Mouse (Mus musculus) midbrain, embryonic 11.5 days (tissue): Measurements from ENCODE around the gene Pofut1. TPM values are rescaled to one million over a fixed set of nuclear protein-coding genes. Genes with fewer than 3 reads are reported as not detected.

ENCODE experiments used
- ATAC-seq: fragments of 200-750 bp; cut with Nextera tagmentation; 2 replicates; pipeline ENCODE4 v1.8.0; 2017; ENCODE audit warnings: moderate TSS enrichment, moderate library complexity; ENCODE audit not compliant: low FRiP score
- DNase-seq: peaks from one replicate; pipeline ENCODE4 v3.0.0; 2015; ENCODE audit warnings: low spot score; ENCODE audit errors: missing footprints
- H3K27ac ChIP-seq: fragments of 300-500 bp; sonication (generic); 2 replicates; pipeline ENCODE4 v1.5.1; 2014; ENCODE audit warnings: low read depth, low read length
- H3K27me3 ChIP-seq: fragments of 300-500 bp; sonication (generic); 2 replicates; pipeline ENCODE4 v1.6.1; 2014; ENCODE audit warnings: mild to moderate bottlenecking, low read length, moderate library complexity, mixed read lengths; ENCODE audit not compliant: control insufficient read depth, insufficient read depth
- H3K36me3 ChIP-seq: fragments of 300-500 bp; sonication (generic); 2 replicates; pipeline ENCODE4 v1.6.1; 2014; ENCODE audit warnings: mild to moderate bottlenecking, low read length, moderate library complexity, mixed read lengths; ENCODE audit not compliant: control insufficient read depth, insufficient read depth
- H3K4me1 ChIP-seq: fragments of 300-500 bp; sonication (generic); 2 replicates; pipeline ENCODE4 v1.6.1; 2014; ENCODE audit warnings: low read length; ENCODE audit not compliant: control insufficient read depth, insufficient read depth
- H3K4me2 ChIP-seq: fragments of 300-500 bp; sonication (generic); 2 replicates; pipeline ENCODE4 v1.6.1; 2014; ENCODE audit warnings: mild to moderate bottlenecking, moderate library complexity
- H3K4me3 ChIP-seq: fragments of 300-500 bp; sonication (generic); 2 replicates; pipeline ENCODE4 v1.5.1; 2014; ENCODE audit warnings: low read depth, low read length
- H3K9ac ChIP-seq: fragments of 300-500 bp; sonication (generic); 2 replicates; pipeline ENCODE4 v1.6.1; 2014; ENCODE audit warnings: low read length
- H3K9me3 ChIP-seq: fragments of 300-500 bp; sonication (generic); 2 replicates; pipeline ENCODE4 v1.6.1; 2016; ENCODE audit warnings: low read length; ENCODE audit not compliant: control insufficient read depth
- WGBS: fragments of 180-500 bp; shearing (Covaris S2); extraction: QIAGEN DNeasy Blood & Tissue Kit; methylation state at CpG from one replicate; pipeline ENCODE4 v1.1.7; 2014; 5-methylcytosine and 5-hydroxymethylcytosine counted together
- polyA plus RNA-seq: library from polyadenylated mRNA; unstranded; fragments of >200 nt; fragmentation: Nextera tagmentation; extraction: Ambion mirVana; gene quantifications from 2 replicates; pipeline ENCODE4 v1.2.1, GENCODE M21; 2014

Pofut1 gene
- polyA plus RNA-seq, 1 experiment from 2014 or later = 7.2 TPM

DNA sequence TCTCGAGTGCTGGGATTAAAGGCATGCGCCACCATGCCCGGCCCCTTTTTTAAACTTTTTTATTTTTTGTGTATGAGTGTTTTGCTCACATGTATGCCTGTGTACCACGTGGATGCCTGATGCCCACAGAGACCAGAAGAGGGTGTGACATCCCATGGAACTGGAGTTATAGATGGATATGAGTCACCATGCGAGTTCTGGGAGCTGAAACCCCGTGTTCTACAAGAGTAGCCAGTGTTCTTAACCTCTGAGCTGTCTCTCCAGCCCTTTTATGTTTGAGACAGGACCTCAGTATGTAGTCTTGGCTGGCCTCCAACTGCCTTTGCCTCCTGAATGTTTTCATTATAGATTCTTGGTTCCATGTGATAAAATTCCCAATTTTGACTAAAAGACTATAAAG, 68.9 kb downstream of the Pofut1 start:
- Histone ChIP-seq H3K4me2 (no peak overlapping the region), H3K9ac (no peak overlapping the region), H3K36me3 (no peaks in the 10 kb centered on the region), H3K4me1 (no peaks in the 10 kb centered on the region), H3K27ac (no peak overlapping the region), H3K9me3 (no peaks in the 10 kb centered on the region), H3K27me3 (no peaks in the 10 kb centered on the region), H3K4me3 (no peak overlapping the region)
- 85% methylated on average over 6 of the region's 6 CpGs for WGBS
- ATAC-seq = no peak
- no peak for DNase-seq

- Histone ChIP-seq H3K4me3 (no peak overlapping the region), H3K9ac (no peak overlapping the region), H3K27me3 (no peaks in the 10 kb centered on the region), H3K27ac (no peak overlapping the region), H3K36me3 (peaks cover 3% of the 10 kb centered on the region; the same call in 1 of the 2 replicates), H3K4me2 (no peak overlapping the region), H3K4me1 (no peaks in the 10 kb centered on the region), H3K9me3 (no peaks in the 10 kb centered on the region)
- ATAC-seq = no peak
- WGBS = 89% methylated on average over 9 of the region's 9 CpGs
- DNase-seq = no peak
Observed at GRCm38 (mm10) chr2:153312884-153313283, 71.6 kb downstream of the Pofut1 start.

DNA sequence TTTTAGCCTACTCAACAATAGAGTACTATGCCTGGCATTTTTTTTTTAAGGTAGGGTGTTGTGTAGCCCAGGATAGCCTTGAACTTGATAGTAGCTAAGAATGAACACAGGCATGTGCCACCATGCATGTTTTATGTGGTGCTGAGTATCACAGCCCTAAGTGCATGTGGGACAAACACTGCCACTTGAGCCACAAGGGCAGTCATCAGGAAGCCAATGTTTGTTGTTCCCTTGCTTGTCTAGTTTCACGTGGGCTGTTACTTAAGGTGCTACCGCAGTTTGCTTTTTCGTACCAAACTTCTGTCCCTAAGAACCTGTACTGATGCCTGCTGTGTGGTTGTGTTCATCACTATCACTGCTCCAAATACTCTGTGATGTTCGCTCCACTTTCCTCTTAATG, 77.1 kb downstream of the Pofut1 start:
- Histone ChIP-seq H3K9ac (no peak overlapping the region), H3K4me1 (no peaks in the 10 kb centered on the region), H3K4me2 (no peak overlapping the region), H3K36me3 (peaks cover 10% of the 10 kb centered on the region; the same call in 1 of the 2 replicates), H3K27ac (no peak overlapping the region), H3K27me3 (no peaks in the 10 kb centered on the region), H3K4me3 (no peak overlapping the region), H3K9me3 (no peaks in the 10 kb centered on the region)
- ATAC-seq = no peak
- no peak for DNase-seq
- 92% methylated on average over 4 of the region's 4 CpGs for WGBS

GRCm38 (mm10) chr2:153319036-153319643, 77.8 kb downstream of the Pofut1 start:
- Histone ChIP-seq H3K9me3 (no peaks in the 10 kb centered on the region), H3K27me3 (no peaks in the 10 kb centered on the region), H3K9ac (no peak overlapping the region), H3K27ac (no peak overlapping the region), H3K4me2 (no peak overlapping the region), H3K4me1 (no peaks in the 10 kb centered on the region), H3K36me3 (peaks cover 10% of the 10 kb centered on the region; the same call in 1 of the 2 replicates), H3K4me3 (no peak overlapping the region)
- ATAC-seq (no peak), DNase-seq (no peak)
- WGBS = 89% methylated on average over 8 of the region's 8 CpGs

Other genes with a start within 250 kb of the Pofut1 start
- gene Pdrg1, start 226.1 kb upstream of the Pofut1 start, polyA plus RNA-seq = 83.9 and 88.7 TPM in 2 replicates
- 0.40 and 0.52 TPM in 2 replicates for gene Xkr7, start 209.7 kb upstream of the Pofut1 start, polyA plus RNA-seq
- gene Ccm2l, start 175.6 kb upstream of the Pofut1 start, polyA plus RNA-seq = 1.2 and 2.1 TPM in 2 replicates
- 2.4 and 2.5 TPM in 2 replicates for gene Hck, start 133.1 kb upstream of the Pofut1 start, polyA plus RNA-seq
- gene Tm9sf4, start 80.2 kb upstream of the Pofut1 start, polyA plus RNA-seq = 80.9 and 85.9 TPM in 2 replicates
- gene Tspyl3, start 16.1 kb upstream of the Pofut1 start, polyA plus RNA-seq = 6.2 and 6.6 TPM in 2 replicates
- 31.5 and 35.3 TPM in 2 replicates for gene Plagl2, start 107 bp upstream of the Pofut1 start, polyA plus RNA-seq
- gene Kif3b, start 49.9 kb downstream of the Pofut1 start, polyA plus RNA-seq = 7.5 and 9.4 TPM in 2 replicates
- 19.6 TPM in 2 replicates for gene Asxl1, start 104.3 kb downstream of the Pofut1 start, polyA plus RNA-seq